8 mouse cellular contexts compared by ENCODE assay signal in genomic region chr6:116106967-116107470, GRCm38 (mm10).
DNase-seq lines count a peak whose midpoint lies in the region; ATAC-seq and TF ChIP-seq lines count a peak whose summit lies in the region.

No protein-coding gene starts in this region.

- H3K4me1 ChIP-seq in lung, postnatal 0 days (ENCODE audit: insufficient read depth, low read depth, low read length): no peaks in the 10 kb centered on the region
- peaks cover 20% of the 10 kb centered on the region for H3K4me1 ChIP-seq in erythroblast, embryonic 14.5 days (ENCODE audit: control insufficient read depth)
- H3K4me1 ChIP-seq in limb, embryonic 12.5 days (replicated peaks): peaks cover 14% of the 10 kb centered on the region
- peaks cover 9% of the 10 kb centered on the region for H3K4me1 ChIP-seq in olfactory bulb, adult 2 months (ENCODE audit: control insufficient read depth, insufficient read depth, low read length)

- TF ChIP-seq CTCF in lung, postnatal 0 days (IDR thresholded peaks at IDR 0.05): no peak
- TF ChIP-seq CTCF in olfactory bulb, adult 2 months (IDR thresholded peaks at IDR 0.05; ENCODE audit: insufficient read depth, low read depth, low read length): no peak

- no peak for TF ChIP-seq POLR2A in olfactory bulb, adult 2 months (IDR thresholded peaks at IDR 0.05; ENCODE audit: insufficient read depth, low read depth, low read length)

- DNase-seq in lung, postnatal 0 days (ENCODE audit: low spot score): no peak
- no peak for DNase-seq in lung, postnatal 25 days (ENCODE audit: low spot score)
- no peak for DNase-seq in layer of hippocampus, adult 11-12 months (ENCODE audit: low spot score)
- no peak for DNase-seq in left cerebral cortex, adult 11 months (ENCODE audit: low spot score)
- no peak for DNase-seq in thymus, postnatal 36 days

- peak overlapping the region; percentile 51 for H3K4me3 ChIP-seq in lung, postnatal 0 days (ENCODE audit: low read depth, low read length)
- H3K4me3 ChIP-seq in erythroblast, embryonic 14.5 days (replicated peaks): peak overlapping the region; percentile 62
- peak overlapping the region; percentile 50 for H3K4me3 ChIP-seq in limb, embryonic 12.5 days (replicated peaks)
- peak overlapping the region; percentile 52 for H3K4me3 ChIP-seq in olfactory bulb, adult 2 months (ENCODE audit: insufficient read depth, low read depth, low read length)

- no peak for TF ChIP-seq EP300 in lung, postnatal 0 days (IDR thresholded peaks at IDR 0.05)

- H3K4me2 ChIP-seq in lung, postnatal 0 days (replicated peaks; ENCODE audit: low read depth, low read length): peak overlapping the region; percentile 82
- H3K4me2 ChIP-seq in limb, embryonic 12.5 days: peak overlapping the region; percentile 90

- ATAC-seq in lung, postnatal 0 days: peak; percentile 5; the same call in 1 of the 2 replicates
- no peak for ATAC-seq in limb, embryonic 12.5 days (ENCODE audit: insufficient number of reproducible peaks, insufficient read depth, low FRiP score, low TSS enrichment, low read depth)

- H3K9me3 ChIP-seq in lung, postnatal 0 days (ENCODE audit: low read length): no peaks in the 10 kb centered on the region
- H3K9me3 ChIP-seq in erythroblast, embryonic 14.5 days (ENCODE audit: control insufficient read depth, low read length): no peaks in the 10 kb centered on the region
- no peaks in the 10 kb centered on the region for H3K9me3 ChIP-seq in limb, embryonic 12.5 days

- no peaks in the 10 kb centered on the region for H3K36me3 ChIP-seq in lung, postnatal 0 days (ENCODE audit: insufficient read depth, low read length)
- H3K36me3 ChIP-seq in erythroblast, embryonic 14.5 days (ENCODE audit: control insufficient read depth): no peaks in the 10 kb centered on the region
- no peaks in the 10 kb centered on the region for H3K36me3 ChIP-seq in limb, embryonic 12.5 days

- no peaks in the 10 kb centered on the region for H3K27me3 ChIP-seq in lung, postnatal 0 days (replicated peaks; ENCODE audit: insufficient read depth, low read length)
- H3K27me3 ChIP-seq in erythroblast, embryonic 14.5 days (ENCODE audit: control insufficient read depth): peaks cover 10% of the 10 kb centered on the region
- no peaks in the 10 kb centered on the region for H3K27me3 ChIP-seq in limb, embryonic 12.5 days

- H3K27ac ChIP-seq in lung, postnatal 0 days (ENCODE audit: low read length): peak overlapping the region; percentile 89
- H3K27ac ChIP-seq in limb, embryonic 12.5 days: no peak overlapping the region
- no peak overlapping the region for H3K27ac ChIP-seq in olfactory bulb, adult 2 months (ENCODE audit: insufficient read depth, low read depth, low read length)

- WGBS in lung, postnatal 0 days: 18% methylated on average over 6 of the region's 6 CpGs
- 6% methylated on average over 6 of the region's 6 CpGs for WGBS in limb, embryonic 12.5 days
- 12% methylated on average over 6 of the region's 6 CpGs for WGBS in olfactory bulb, adult 2 months

- peak overlapping the region; percentile 48 for H3K9ac ChIP-seq in lung, postnatal 0 days (replicated peaks; ENCODE audit: low read depth)
- H3K9ac ChIP-seq in limb, embryonic 12.5 days (replicated peaks): peak overlapping the region; percentile 63
